Mouse (Mus musculus): ENCODE results near the gene Bcl2l13.

DNA sequence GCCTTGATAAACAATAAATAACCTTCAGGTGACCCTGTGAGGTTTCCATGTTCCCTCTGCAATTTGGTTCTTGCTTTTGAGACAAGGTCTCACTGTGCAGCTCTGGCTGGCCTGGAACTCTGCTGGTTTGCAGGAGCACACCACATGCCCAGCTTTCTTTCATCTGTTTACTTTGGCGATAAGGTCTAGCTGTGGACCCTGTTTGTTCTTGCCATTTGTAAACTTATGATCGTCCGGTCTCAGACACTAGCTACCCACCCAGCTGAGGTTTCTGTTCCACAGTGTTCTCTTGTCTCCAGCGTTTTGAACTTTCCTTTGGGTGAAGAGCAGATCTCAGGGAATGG, 28.3 kb upstream of the Bcl2l13 start:
- TF ChIP-seq CTCF (IDR thresholded peaks at IDR 0.05; ENCODE audit: extremely low read depth, insufficient read depth, insufficient read length, insufficient replicate concordance) (no peak), POLR2A (IDR thresholded peaks at IDR 0.05; ENCODE audit: low read depth, low read length) (no peak)

Measured in spleen, adult 2 months (tissue).